Mouse (Mus musculus) testis, adult 2 months (tissue): ENCODE measurements at regions not wholly inside any gene's neighbourhood (a gene's known extent, or its start where the extent isn't known, plus 50 kb on each side); places are given as distances from the start of the nearest gene placed in this dataset.

ENCODE experiments used
- CTCF ChIP-seq: fragments of 200-500 bp; IDR thresholded peaks from 2 replicates; pipeline ENCODE4 v1.5.1; 2012; ENCODE audit warnings: low read depth, mild to moderate bottlenecking, inconsistent platforms, low read length, moderate library complexity; ENCODE audit not compliant: control insufficient read depth, insufficient read depth, insufficient replicate concordance
- POLR2A ChIP-seq: fragments of 200-500 bp; IDR thresholded peaks from 2 replicates; pipeline ENCODE4 v1.6.1; 2012; ENCODE audit warnings: low read depth, mild to moderate bottlenecking, inconsistent platforms, low read length, moderate library complexity; ENCODE audit not compliant: control insufficient read depth

- TF ChIP-seq CTCF (no peak), POLR2A (no peak)
Observed at GRCm38 (mm10) chr8:126861754-126862153, 83.9 kb downstream of the Tomm20 start.
